ENCODE assay signal across 8 mouse cellular contexts in the genomic region with DNA sequence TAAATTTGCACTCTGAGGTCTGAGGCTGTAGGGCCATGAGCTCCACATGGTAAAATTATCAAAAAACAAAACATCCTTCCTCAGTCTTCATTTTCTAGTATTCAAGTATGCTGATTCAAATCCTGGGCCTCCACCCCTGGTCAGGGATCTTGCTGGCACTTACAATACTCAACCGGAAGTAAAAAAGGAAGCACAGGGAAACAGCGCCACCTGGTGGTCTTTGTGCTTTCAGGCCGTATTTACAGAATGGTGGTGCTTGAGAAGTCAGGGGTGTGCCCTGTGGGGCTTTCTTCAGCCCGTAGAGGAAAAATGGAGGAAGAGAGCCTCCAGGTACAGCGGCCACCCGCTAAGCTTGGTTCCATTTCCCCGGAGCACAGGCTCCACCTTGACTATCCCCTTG. TPM values are rescaled to one million over a fixed set of nuclear protein-coding genes. Genes with fewer than 3 reads are reported as not detected.
A peak's percentile ranks its signal among the peaks of the same experiment; 100 is the strongest.
DNase-seq lines count a peak whose midpoint lies in the region; ATAC-seq and TF ChIP-seq lines count a peak whose summit lies in the region.

No protein-coding gene starts in this region.

- peak; percentile 2; the same call in 1 of the 2 replicates for ATAC-seq in forebrain, embryonic 13.5 days
- ATAC-seq in liver, embryonic 15.5 days (ENCODE audit: insufficient read depth), result no peak
- no peak for ATAC-seq in neural tube, embryonic 11.5 days (ENCODE audit: insufficient read depth, low FRiP score, low TSS enrichment)
- 0 out of 2 replicates have a peak, but pooled peaks have one; percentile 1 for ATAC-seq in stomach, embryonic 16.5 days (ENCODE audit: insufficient read depth, low FRiP score)

- WGBS in forebrain, embryonic 13.5 days, result 1% methylated on average over 7 of the region's 7 CpGs
- under 1% methylated on average over 7 of the region's 7 CpGs for WGBS in liver, embryonic 15.5 days (ENCODE audit: insufficient replicate concordance)
- WGBS in neural tube, embryonic 11.5 days, result 2% methylated on average over 7 of the region's 7 CpGs
- WGBS in stomach, embryonic 16.5 days, result 2% methylated on average over 7 of the region's 7 CpGs

- H3K4me2 ChIP-seq in CH12.LX (ENCODE audit: insufficient read depth, low read depth, poor library complexity, severe bottlenecking), result peak overlapping the region; percentile 27; the same call in 1 of the 2 replicates
- peak overlapping the region; percentile 31; the same call in 1 of the 2 replicates for H3K4me2 ChIP-seq in forebrain, embryonic 13.5 days
- peak overlapping the region; percentile 25; the same call in 1 of the 2 replicates for H3K4me2 ChIP-seq in liver, embryonic 15.5 days
- H3K4me2 ChIP-seq in neural tube, embryonic 11.5 days (ENCODE audit: low read depth), result no peak overlapping the region
- H3K4me2 ChIP-seq in stomach, embryonic 16.5 days (ENCODE audit: low read depth, low read length), result peak overlapping the region; percentile 42; the same call in 1 of the 2 replicates

- peak; percentile 92 to 98 for TF ChIP-seq CTCF in CH12.LX (conservative IDR thresholded peaks at IDR 0.05 in 1 of 2, IDR thresholded peaks at IDR 0.05 in 1 of 2; ENCODE audit: low read depth in 2 of 2, low read length in 2 of 2)

- H3K9ac ChIP-seq in CH12.LX (ENCODE audit: insufficient read depth, low read depth), result peak overlapping the region; percentile 28
- H3K9ac ChIP-seq in forebrain, embryonic 13.5 days, result 0 out of 2 replicates have a peak overlapping the region, but pooled peaks have one; percentile 19
- no peak overlapping the region for H3K9ac ChIP-seq in liver, embryonic 15.5 days
- H3K9ac ChIP-seq in neural tube, embryonic 11.5 days (ENCODE audit: low read length), result no peak overlapping the region
- H3K9ac ChIP-seq in stomach, embryonic 16.5 days (ENCODE audit: low read length), result peak overlapping the region; percentile 55

- TF ChIP-seq RAD21 in CH12.LX (IDR thresholded peaks at IDR 0.05; ENCODE audit: low read depth, low read length), result peak; percentile 95

- DNase-seq in CH12.LX (ENCODE audit: extremely low read depth), result peak; percentile 98
- DNase-seq in c-Kit-positive CD71-positive TER-119-negative erythroid progenitor cells, embryonic 14.5 days (ENCODE audit: low read depth), result peak; percentile 97
- DNase-seq in heart, postnatal 10 days, result peak; percentile 94 to 97
- DNase-seq in kidney, postnatal 4 days, result peak; percentile 96
- DNase-seq in neural tube, embryonic 11.5 days (ENCODE audit: low spot score), result peak; percentile 95

- in situ Hi-C loops in CH12.LX (cut with MboI; ENCODE audit: low pct_ligation_motif_present, low pct_unique_long_range_greater_than_20kb, low sequenced_read_pairs), result loop anchor here (5.0 kb wide), 2 partner anchors 55 to 120 kb away; no protein-coding TSS in a partner anchor

- H3K27me3 ChIP-seq in CH12.LX (replicated peaks), result peaks cover 5% of the 10 kb centered on the region
- peaks cover 14% of the 10 kb centered on the region for H3K27me3 ChIP-seq in forebrain, embryonic 13.5 days
- H3K27me3 ChIP-seq in liver, embryonic 15.5 days, result peaks cover 67% of the 10 kb centered on the region
- H3K27me3 ChIP-seq in neural tube, embryonic 11.5 days (ENCODE audit: control insufficient read depth, insufficient read depth, low read length), result 0 out of 2 replicates have a peak, but pooled peaks cover 2% of the 10 kb centered on the region
- no peaks in the 10 kb centered on the region for H3K27me3 ChIP-seq in stomach, embryonic 16.5 days (ENCODE audit: control insufficient read depth, insufficient read depth, low read length)

- H3K27ac ChIP-seq in CH12.LX (ENCODE audit: insufficient read depth, low read depth), result no peak overlapping the region
- H3K27ac ChIP-seq in forebrain, embryonic 13.5 days, result peak overlapping the region; percentile 98
- peak overlapping the region; percentile 75; the same call in 1 of the 2 replicates for H3K27ac ChIP-seq in liver, embryonic 15.5 days (replicated peaks)
- peak overlapping the region; percentile 99 for H3K27ac ChIP-seq in neural tube, embryonic 11.5 days (ENCODE audit: low read depth, low read length)
- H3K27ac ChIP-seq in stomach, embryonic 16.5 days (ENCODE audit: low read length), result peak overlapping the region; percentile 96

- TF ChIP-seq EP300 in CH12.LX (IDR thresholded peaks at IDR 0.05; ENCODE audit: low read length), result no peak

- intact Hi-C loops in heart, postnatal 10 days (cut with DNase I), result loop anchor here (1.0 to 5.0 kb wide), 5 partner anchors 23 to 122 kb away; partner anchors contain the start of gene Copz1

- H3K4me1 ChIP-seq in CH12.LX (ENCODE audit: control insufficient read depth in 1 of 2, insufficient read depth in 2 of 2), result peaks cover 10 to 84% of the 10 kb centered on the region in 2 experiments; a peak in 3 of 4 replicates
- peaks cover 53% of the 10 kb centered on the region for H3K4me1 ChIP-seq in forebrain, embryonic 13.5 days
- peaks cover 58% of the 10 kb centered on the region for H3K4me1 ChIP-seq in liver, embryonic 15.5 days (replicated peaks)
- peaks cover 46% of the 10 kb centered on the region for H3K4me1 ChIP-seq in neural tube, embryonic 11.5 days (ENCODE audit: control insufficient read depth, insufficient read depth, low read length)
- peaks cover 48% of the 10 kb centered on the region for H3K4me1 ChIP-seq in stomach, embryonic 16.5 days (ENCODE audit: control insufficient read depth, insufficient read depth, low read length)

- H3K36me3 ChIP-seq in CH12.LX (replicated peaks in 1 of 2; ENCODE audit: control insufficient read depth in 1 of 2, insufficient read depth in 1 of 2, low read length in 1 of 2), result peaks cover 0 to 1% of the 10 kb centered on the region in 2 experiments
- H3K36me3 ChIP-seq in forebrain, embryonic 13.5 days (ENCODE audit: poor library complexity, severe bottlenecking), result no peaks in the 10 kb centered on the region
- H3K36me3 ChIP-seq in liver, embryonic 15.5 days (replicated peaks), result no peaks in the 10 kb centered on the region
- no peaks in the 10 kb centered on the region for H3K36me3 ChIP-seq in neural tube, embryonic 11.5 days (ENCODE audit: control insufficient read depth, insufficient read depth, low read length)
- H3K36me3 ChIP-seq in stomach, embryonic 16.5 days (ENCODE audit: control insufficient read depth, insufficient read depth, low read length), result no peaks in the 10 kb centered on the region

- dilution Hi-C loops in CH12.LX (cut with MboI; ENCODE audit: extremely low pct_ligation_motif_present, extremely low pct_unique_long_range_greater_than_20kb, low sequenced_read_pairs), result no loop called here

- H3K4me3 ChIP-seq in CH12.LX (replicated peaks in 1 of 3; ENCODE audit: low read depth in 2 of 3, low read length in 2 of 3, poor library complexity in 1 of 3), result no peak overlapping the region
- no peak overlapping the region for H3K4me3 ChIP-seq in forebrain, embryonic 13.5 days
- no peak overlapping the region for H3K4me3 ChIP-seq in liver, embryonic 15.5 days (replicated peaks)
- H3K4me3 ChIP-seq in neural tube, embryonic 11.5 days (ENCODE audit: low read depth, low read length), result no peak overlapping the region
- H3K4me3 ChIP-seq in stomach, embryonic 16.5 days (replicated peaks; ENCODE audit: low read length), result no peak overlapping the region

- no peaks in the 10 kb centered on the region for H3K79me2 ChIP-seq in CH12.LX (replicated peaks; ENCODE audit: control insufficient read depth, extremely low read depth, insufficient read depth, poor library complexity, severe bottlenecking)

- peak; percentile 39 for TF ChIP-seq POLR2A in CH12.LX (IDR thresholded peaks at IDR 0.05; ENCODE audit: low read depth, low read length)

- no peaks in the 10 kb centered on the region for H3K9me3 ChIP-seq in CH12.LX (replicated peaks; ENCODE audit: low read length)
- H3K9me3 ChIP-seq in forebrain, embryonic 13.5 days (replicated peaks), result no peaks in the 10 kb centered on the region
- no peaks in the 10 kb centered on the region for H3K9me3 ChIP-seq in liver, embryonic 15.5 days (replicated peaks)
- H3K9me3 ChIP-seq in neural tube, embryonic 11.5 days (ENCODE audit: control insufficient read depth, low read length), result no peaks in the 10 kb centered on the region
- no peaks in the 10 kb centered on the region for H3K9me3 ChIP-seq in stomach, embryonic 16.5 days (replicated peaks; ENCODE audit: control insufficient read depth, low read length)

RNA-seq across cellular contexts. Expression of gene Gpr84, which starts 3.3 kb away (rescaled TPM):
- 0.25 and 0.42 TPM in 2 replicates for total RNA-seq in CH12.LX (2012; rRNA removed)
- total RNA-seq in CH12.LX (2014; rRNA removed), result 0.26 and 0.66 TPM in 2 replicates
- polyA plus RNA-seq in CH12.LX (2012; ENCODE audit: insufficient read length, low read depth), result 0.79 and 1.4 TPM in 2 replicates
- polyA plus RNA-seq in forebrain, embryonic 13.5 days (2015; fragmentation: Nextera tagmentation; extraction: Ambion mirVana), result 0.30 and 0.41 TPM in 2 replicates
- total RNA-seq in heart, postnatal 10 days (2021), result not detected
- polyA plus RNA-seq in liver, embryonic 15.5 days (2015; fragmentation: Nextera tagmentation; extraction: Ambion mirVana), result 0.86 and 1.0 TPM in 2 replicates
- 0.34 and 0.50 TPM in 2 replicates for polyA plus RNA-seq in neural tube, embryonic 11.5 days (2014; fragmentation: Nextera tagmentation; extraction: Ambion mirVana)
- polyA plus RNA-seq in stomach, embryonic 16.5 days (2015; fragmentation: Nextera tagmentation; extraction: Ambion mirVana), result 0.15 and 0.59 TPM in 2 replicates

RNA-seq across cellular contexts. Expression of gene Zfp385a, which starts 32.8 kb away (rescaled TPM):
- total RNA-seq in CH12.LX (2012; rRNA removed) (2.7 and 3.1 TPM in 2 replicates), CH12.LX (2014; rRNA removed) (1.0 and 1.2 TPM in 2 replicates)
- polyA plus RNA-seq in CH12.LX (2012; ENCODE audit: insufficient read length, low read depth), result 45.2 and 59.9 TPM in 2 replicates
- 11.3 and 12.0 TPM in 2 replicates for polyA plus RNA-seq in forebrain, embryonic 13.5 days (2015; fragmentation: Nextera tagmentation; extraction: Ambion mirVana)
- total RNA-seq in heart, postnatal 10 days (2021), result 10 to 100 TPM; 24.3 to 26.2 TPM
- polyA plus RNA-seq in liver, embryonic 15.5 days (2015; fragmentation: Nextera tagmentation; extraction: Ambion mirVana), result 6.0 and 6.6 TPM in 2 replicates
- polyA plus RNA-seq in neural tube, embryonic 11.5 days (2014; fragmentation: Nextera tagmentation; extraction: Ambion mirVana), result 26.1 and 27.5 TPM in 2 replicates
- 6.9 and 7.0 TPM in 2 replicates for polyA plus RNA-seq in stomach, embryonic 16.5 days (2015; fragmentation: Nextera tagmentation; extraction: Ambion mirVana)

RNA-seq across cellular contexts. Expression of gene Copz1, which starts 34.6 kb away (rescaled TPM):
- total RNA-seq in CH12.LX (2012; rRNA removed) (80.0 and 97.9 TPM in 2 replicates), CH12.LX (2014; rRNA removed) (135 and 148 TPM in 2 replicates)
- polyA plus RNA-seq in CH12.LX (2012; ENCODE audit: insufficient read length, low read depth), result 263 and 271 TPM in 2 replicates
- 219 and 232 TPM in 2 replicates for polyA plus RNA-seq in forebrain, embryonic 13.5 days (2015; fragmentation: Nextera tagmentation; extraction: Ambion mirVana)
- 10 to 100 TPM; 81.2 to 83.3 TPM for total RNA-seq in heart, postnatal 10 days (2021)
- 196 and 203 TPM in 2 replicates for polyA plus RNA-seq in liver, embryonic 15.5 days (2015; fragmentation: Nextera tagmentation; extraction: Ambion mirVana)
- polyA plus RNA-seq in neural tube, embryonic 11.5 days (2014; fragmentation: Nextera tagmentation; extraction: Ambion mirVana), result 307 and 317 TPM in 2 replicates
- polyA plus RNA-seq in stomach, embryonic 16.5 days (2015; fragmentation: Nextera tagmentation; extraction: Ambion mirVana), result 265 and 272 TPM in 2 replicates

RNA-seq across cellular contexts. Expression of gene Nfe2, which starts 48.9 kb away (rescaled TPM):
- total RNA-seq in CH12.LX (2012; rRNA removed) (0.13 TPM in 1 of 2 replicates, not detected in the other), CH12.LX (2014; rRNA removed) (not detected in 2 replicates)
- 0.14 and 0.33 TPM in 2 replicates for polyA plus RNA-seq in CH12.LX (2012; ENCODE audit: insufficient read length, low read depth)
- polyA plus RNA-seq in forebrain, embryonic 13.5 days (2015; fragmentation: Nextera tagmentation; extraction: Ambion mirVana), result 0.57 and 1.6 TPM in 2 replicates
- 1 to 10 TPM in 1 of 2 experiments, under 1 TPM in 1; 0.30 to 1.0 TPM for total RNA-seq in heart, postnatal 10 days (2021)
- polyA plus RNA-seq in liver, embryonic 15.5 days (2015; fragmentation: Nextera tagmentation; extraction: Ambion mirVana), result 207 and 217 TPM in 2 replicates
- 6.5 and 7.3 TPM in 2 replicates for polyA plus RNA-seq in neural tube, embryonic 11.5 days (2014; fragmentation: Nextera tagmentation; extraction: Ambion mirVana)
- 8.7 and 11.1 TPM in 2 replicates for polyA plus RNA-seq in stomach, embryonic 16.5 days (2015; fragmentation: Nextera tagmentation; extraction: Ambion mirVana)

RNA-seq across cellular contexts. Expression of gene Itga5, which starts 59.4 kb away (rescaled TPM):
- 0.17 and 0.21 TPM in 2 replicates for total RNA-seq in CH12.LX (2012; rRNA removed)
- total RNA-seq in CH12.LX (2014; rRNA removed), result 0.07 and 0.28 TPM in 2 replicates
- 1.6 and 1.8 TPM in 2 replicates for polyA plus RNA-seq in CH12.LX (2012; ENCODE audit: insufficient read length, low read depth)
- 7.7 and 8.0 TPM in 2 replicates for polyA plus RNA-seq in forebrain, embryonic 13.5 days (2015; fragmentation: Nextera tagmentation; extraction: Ambion mirVana)
- 100 to 1,000 TPM in 1 of 2 experiments, 10 to 100 TPM in 1; 89.4 to 101 TPM for total RNA-seq in heart, postnatal 10 days (2021)
- 15.9 and 19.1 TPM in 2 replicates for polyA plus RNA-seq in liver, embryonic 15.5 days (2015; fragmentation: Nextera tagmentation; extraction: Ambion mirVana)
- 21.0 and 21.3 TPM in 2 replicates for polyA plus RNA-seq in neural tube, embryonic 11.5 days (2014; fragmentation: Nextera tagmentation; extraction: Ambion mirVana)
- polyA plus RNA-seq in stomach, embryonic 16.5 days (2015; fragmentation: Nextera tagmentation; extraction: Ambion mirVana), result 58.9 and 59.0 TPM in 2 replicates

Comparison
In these comparisons a context has a peak if more than half of its experiments do, and no peak if none do; other contexts are left out.
1. H3K9ac ChIP-seq: peak in CH12.LX (single experiment), forebrain, embryonic 13.5 days (single experiment) and stomach, embryonic 16.5 days (single experiment); none in liver, embryonic 15.5 days (single experiment) and neural tube, embryonic 11.5 days (single experiment).
2. ATAC-seq: peak in forebrain, embryonic 13.5 days (single experiment) and stomach, embryonic 16.5 days (single experiment); none in liver, embryonic 15.5 days (single experiment) and neural tube, embryonic 11.5 days (single experiment).
3. Peak in every context shown above with its lines, with median percentiles within 50 percentile points of each other: DNase-seq.